Mouse (Mus musculus): Measurements from ENCODE around the gene Ubxn7.

The Ubxn7 gene

DNA sequence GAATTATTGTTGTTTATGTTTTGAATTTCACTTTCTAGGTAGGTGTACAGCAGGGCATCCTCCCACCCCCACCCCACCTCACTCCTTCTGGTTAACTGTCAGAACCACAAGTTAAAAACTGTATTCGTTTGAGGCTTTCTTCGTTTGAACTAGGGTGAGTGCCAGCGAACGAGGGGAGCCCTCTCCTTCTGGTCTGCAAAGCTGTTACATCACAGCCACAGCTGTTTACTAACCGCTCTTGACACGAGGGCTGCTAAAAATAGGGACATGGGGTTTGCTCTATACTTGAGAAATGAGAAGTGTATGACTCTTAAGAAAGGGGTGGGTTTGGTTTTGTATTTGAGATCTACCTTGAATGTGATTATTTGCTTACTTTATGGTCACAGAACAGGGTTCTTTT is 102.0 kb downstream of the Ubxn7 start:
- no peak for DNase-seq (ENCODE audit: low spot score)

DNA sequence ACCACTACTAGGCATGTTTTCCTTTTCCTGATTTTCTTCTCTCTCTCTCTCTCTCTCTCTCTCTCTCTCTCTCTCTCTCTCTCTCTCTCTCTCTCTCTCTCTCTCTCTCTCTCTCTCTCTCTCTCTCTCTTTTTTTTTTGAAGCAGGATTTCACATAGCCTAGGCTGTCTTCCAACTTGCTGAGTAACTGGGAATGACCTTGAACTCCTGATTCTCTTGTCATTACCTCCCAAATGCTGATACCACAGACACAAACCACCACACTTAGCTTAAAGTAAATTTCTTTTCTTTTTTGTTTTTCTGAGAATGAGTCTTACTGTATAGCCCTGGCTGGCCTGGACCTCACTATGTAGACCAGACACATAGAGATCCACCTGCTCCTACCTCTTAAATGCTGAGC is 102.6 kb downstream of the Ubxn7 start:
- no peak for DNase-seq (ENCODE audit: low spot score)

DNA sequence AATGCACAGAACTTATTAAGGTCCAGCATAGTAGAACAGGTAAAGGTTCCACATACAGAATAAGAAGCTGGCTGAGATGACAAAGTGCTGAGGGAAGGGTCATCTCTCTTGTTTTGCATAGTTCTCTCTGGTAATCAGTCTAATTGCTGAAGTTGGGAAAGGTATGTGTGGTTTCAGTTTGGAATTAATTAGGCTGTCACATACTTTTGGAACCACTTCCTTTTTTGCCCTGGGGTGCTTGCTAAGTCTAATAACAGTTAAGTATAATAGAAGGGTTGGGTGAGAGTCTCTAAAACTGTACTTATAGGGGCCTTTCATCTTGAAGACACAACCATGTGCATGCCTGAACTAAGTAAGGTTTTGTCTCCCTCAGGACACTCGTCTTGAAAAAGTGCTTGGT is 104.6 kb downstream of the Ubxn7 start:
- no peak for DNase-seq (ENCODE audit: low spot score)

DNA sequence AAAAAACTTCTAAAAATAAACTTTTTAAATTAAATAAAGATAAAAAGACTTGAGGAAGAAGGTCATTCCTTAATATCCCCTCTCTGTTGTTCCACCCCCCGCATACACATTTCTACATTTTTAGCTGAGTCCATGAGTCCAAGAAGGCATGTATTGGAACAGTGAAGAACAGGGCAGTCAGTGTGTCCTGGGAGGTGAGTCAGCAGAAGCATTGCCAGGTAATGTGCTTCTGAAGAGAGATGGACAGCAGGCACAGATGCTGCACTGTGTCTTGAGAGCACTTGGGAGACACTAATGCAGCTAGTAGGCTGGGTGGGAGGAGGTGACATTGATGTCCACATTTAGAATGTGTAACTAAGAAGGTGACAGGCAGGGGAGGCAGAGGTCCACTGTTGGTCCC is 105.2 kb downstream of the Ubxn7 start:
- DNase-seq (ENCODE audit: low spot score) = no peak

DNA sequence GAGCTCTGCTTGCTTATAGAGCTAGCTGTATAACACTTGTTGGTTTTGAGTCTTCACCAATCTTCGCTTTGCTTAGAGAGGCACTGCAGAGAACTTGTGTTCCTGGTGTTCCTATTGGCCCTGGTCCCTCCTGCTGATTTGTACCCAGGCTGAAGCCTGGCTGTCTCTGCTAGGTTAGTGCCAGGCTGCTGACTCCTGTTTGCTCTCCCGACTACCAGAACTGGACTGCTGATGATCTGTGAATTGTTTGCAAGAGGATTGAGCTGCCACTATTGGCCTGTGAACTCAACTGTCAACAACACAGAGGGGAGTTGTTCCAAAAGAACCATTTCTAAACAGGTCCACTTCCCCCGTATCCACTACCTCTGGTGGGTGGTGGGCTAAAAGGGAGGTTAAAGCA is 109.4 kb downstream of the Ubxn7 start:
- no peak for DNase-seq (ENCODE audit: low spot score)
